Mouse (Mus musculus): ENCODE data around the gene Fam78b. TPM values are rescaled to one million over a fixed set of nuclear protein-coding genes. Genes with fewer than 3 reads are reported as not detected.
A peak's percentile ranks its signal among the peaks of the same experiment; 100 is the strongest.

The Fam78b gene
- polyA plus RNA-seq, 1 experiment from 2014 or later: 15.3 TPM

- H3K4me2 ChIP-seq (replicated peaks): no peak overlapping the region
- DNase-seq (ENCODE audit: low spot score): no peak
- H3K4me1 ChIP-seq (replicated peaks; ENCODE audit: control insufficient read depth, insufficient read depth, low read length): no peaks in the 10 kb centered on the region
- H3K9ac ChIP-seq: no peak overlapping the region
- no peaks in the 10 kb centered on the region for H3K27me3 ChIP-seq (ENCODE audit: control insufficient read depth, insufficient read depth, low read length)
- H3K36me3 ChIP-seq (replicated peaks; ENCODE audit: control insufficient read depth, insufficient read depth): peaks cover 6% of the 10 kb centered on the region
- no peak for ATAC-seq (ENCODE audit: low FRiP score)
- no peak overlapping the region for H3K27ac ChIP-seq
- H3K9me3 ChIP-seq (ENCODE audit: control insufficient read depth, low read length): no peaks in the 10 kb centered on the region
- H3K4me3 ChIP-seq (replicated peaks; ENCODE audit: low read length): no peak overlapping the region
- 71% methylated on average over 8 of the region's 8 CpGs for WGBS
Observed at GRCm38 (mm10) chr1:167075726-167076125, 74.5 kb downstream of the Fam78b start.

- no peaks in the 10 kb centered on the region for H3K9me3 ChIP-seq (ENCODE audit: control insufficient read depth, low read length)
- no peak overlapping the region for H3K4me3 ChIP-seq (replicated peaks; ENCODE audit: low read length)
- H3K27me3 ChIP-seq (ENCODE audit: control insufficient read depth, insufficient read depth, low read length): no peaks in the 10 kb centered on the region
- H3K4me2 ChIP-seq (replicated peaks): no peak overlapping the region
- no peak overlapping the region for H3K9ac ChIP-seq
- WGBS: 44% methylated on average over 5 of the region's 5 CpGs
- H3K27ac ChIP-seq: no peak overlapping the region
- DNase-seq (ENCODE audit: low spot score) (no peak), ATAC-seq (ENCODE audit: low FRiP score) (no peak)
- peaks cover 27% of the 10 kb centered on the region for H3K4me1 ChIP-seq (replicated peaks; ENCODE audit: control insufficient read depth, insufficient read depth, low read length)
- peaks cover 6% of the 10 kb centered on the region for H3K36me3 ChIP-seq (replicated peaks; ENCODE audit: control insufficient read depth, insufficient read depth)
Observed at GRCm38 (mm10) chr1:167079476-167079875, 78.3 kb downstream of the Fam78b start.

- H3K9ac ChIP-seq: no peak overlapping the region
- peaks cover 27% of the 10 kb centered on the region for H3K4me1 ChIP-seq (replicated peaks; ENCODE audit: control insufficient read depth, insufficient read depth, low read length)
- H3K36me3 ChIP-seq (replicated peaks; ENCODE audit: control insufficient read depth, insufficient read depth): peaks cover 6% of the 10 kb centered on the region
- H3K4me2 ChIP-seq (replicated peaks): no peak overlapping the region
- H3K4me3 ChIP-seq (replicated peaks; ENCODE audit: low read length): no peak overlapping the region
- H3K27ac ChIP-seq: peak overlapping the region; percentile 78
- DNase-seq (ENCODE audit: low spot score) (no peak), ATAC-seq (ENCODE audit: low FRiP score) (no peak)
- H3K9me3 ChIP-seq (ENCODE audit: control insufficient read depth, low read length): no peaks in the 10 kb centered on the region
- WGBS: 37% methylated on average over 3 of the region's 3 CpGs
- H3K27me3 ChIP-seq (ENCODE audit: control insufficient read depth, insufficient read depth, low read length): no peaks in the 10 kb centered on the region
Observed at GRCm38 (mm10) chr1:167081946-167082345, 80.7 kb downstream of the Fam78b start.

- no peak overlapping the region for H3K4me2 ChIP-seq (replicated peaks)
- peak; percentile 73 for ATAC-seq (ENCODE audit: low FRiP score)
- peak overlapping the region; percentile 78 for H3K27ac ChIP-seq
- H3K4me1 ChIP-seq (replicated peaks; ENCODE audit: control insufficient read depth, insufficient read depth, low read length): peaks cover 27% of the 10 kb centered on the region
- H3K27me3 ChIP-seq (ENCODE audit: control insufficient read depth, insufficient read depth, low read length): no peaks in the 10 kb centered on the region
- peak; percentile 45 for DNase-seq (ENCODE audit: low spot score)
- no peaks in the 10 kb centered on the region for H3K9me3 ChIP-seq (ENCODE audit: control insufficient read depth, low read length)
- peaks cover 6% of the 10 kb centered on the region for H3K36me3 ChIP-seq (replicated peaks; ENCODE audit: control insufficient read depth, insufficient read depth)
- no peak overlapping the region for H3K4me3 ChIP-seq (replicated peaks; ENCODE audit: low read length)
- no peak overlapping the region for H3K9ac ChIP-seq
- WGBS: 2% methylated on average over 4 of the region's 4 CpGs
Observed at GRCm38 (mm10) chr1:167082506-167083100, 81.4 kb downstream of the Fam78b start.

GRCm38 (mm10) chr1:167083181-167083580 is 82.0 kb downstream of the Fam78b start:
- Histone ChIP-seq H3K27ac (peak overlapping the region; percentile 78), H3K4me2 (replicated peaks) (no peak overlapping the region), H3K36me3 (replicated peaks; ENCODE audit: control insufficient read depth, insufficient read depth) (peaks cover 9% of the 10 kb centered on the region), H3K27me3 (ENCODE audit: control insufficient read depth, insufficient read depth, low read length) (no peaks in the 10 kb centered on the region), H3K9ac (no peak overlapping the region), H3K9me3 (ENCODE audit: control insufficient read depth, low read length) (no peaks in the 10 kb centered on the region), H3K4me1 (replicated peaks; ENCODE audit: control insufficient read depth, insufficient read depth, low read length) (peaks cover 27% of the 10 kb centered on the region), H3K4me3 (replicated peaks; ENCODE audit: low read length) (no peak overlapping the region)
- DNase-seq (ENCODE audit: low spot score): no peak
- 34% methylated on average over 2 of the region's 2 CpGs for WGBS
- no peak for ATAC-seq (ENCODE audit: low FRiP score)

- ATAC-seq (ENCODE audit: low FRiP score) (no peak), DNase-seq (ENCODE audit: low spot score) (no peak)
- Histone ChIP-seq H3K9ac (no peak overlapping the region), H3K4me1 (replicated peaks; ENCODE audit: control insufficient read depth, insufficient read depth, low read length) (peaks cover 27% of the 10 kb centered on the region), H3K36me3 (replicated peaks; ENCODE audit: control insufficient read depth, insufficient read depth) (peaks cover 5% of the 10 kb centered on the region; the same call in 1 of the 2 replicates), H3K4me3 (replicated peaks; ENCODE audit: low read length) (no peak overlapping the region), H3K27ac (no peak overlapping the region), H3K9me3 (ENCODE audit: control insufficient read depth, low read length) (no peaks in the 10 kb centered on the region), H3K4me2 (replicated peaks) (no peak overlapping the region), H3K27me3 (ENCODE audit: control insufficient read depth, insufficient read depth, low read length) (no peaks in the 10 kb centered on the region)
Observed at GRCm38 (mm10) chr1:167084330-167084729, 83.1 kb downstream of the Fam78b start.

GRCm38 (mm10) chr1:167085461-167085860 is 84.2 kb downstream of the Fam78b start:
- DNase-seq (ENCODE audit: low spot score): no peak
- no peak overlapping the region for H3K9ac ChIP-seq
- no peak overlapping the region; the same call in 1 of the 2 replicates for H3K27ac ChIP-seq
- H3K36me3 ChIP-seq (replicated peaks; ENCODE audit: control insufficient read depth, insufficient read depth): peaks cover 5% of the 10 kb centered on the region; the same call in 1 of the 2 replicates
- H3K27me3 ChIP-seq (ENCODE audit: control insufficient read depth, insufficient read depth, low read length): no peaks in the 10 kb centered on the region
- 44% methylated on average over 4 of the region's 4 CpGs for WGBS
- ATAC-seq (ENCODE audit: low FRiP score): no peak
- H3K4me1 ChIP-seq (replicated peaks; ENCODE audit: control insufficient read depth, insufficient read depth, low read length): peaks cover 27% of the 10 kb centered on the region
- H3K9me3 ChIP-seq (ENCODE audit: control insufficient read depth, low read length): no peaks in the 10 kb centered on the region
- H3K4me3 ChIP-seq (replicated peaks; ENCODE audit: low read length): no peak overlapping the region
- no peak overlapping the region for H3K4me2 ChIP-seq (replicated peaks)

- H3K4me1 ChIP-seq (replicated peaks; ENCODE audit: control insufficient read depth, insufficient read depth, low read length): no peaks in the 10 kb centered on the region; the same call in 1 of the 2 replicates
Observed at GRCm38 (mm10) chr1:167090466-167090865, 89.2 kb downstream of the Fam78b start.

GRCm38 (mm10) chr1:167093551-167093950 is 92.3 kb downstream of the Fam78b start:
- 49% methylated on average over 3 of the region's 3 CpGs for WGBS
- Histone ChIP-seq H3K4me2 (replicated peaks) (no peak overlapping the region), H3K36me3 (replicated peaks; ENCODE audit: control insufficient read depth, insufficient read depth) (no peaks in the 10 kb centered on the region), H3K27me3 (ENCODE audit: control insufficient read depth, insufficient read depth, low read length) (no peaks in the 10 kb centered on the region), H3K27ac (no peak overlapping the region), H3K4me3 (replicated peaks; ENCODE audit: low read length) (no peak overlapping the region), H3K9me3 (ENCODE audit: control insufficient read depth, low read length) (no peaks in the 10 kb centered on the region), H3K4me1 (replicated peaks; ENCODE audit: control insufficient read depth, insufficient read depth, low read length) (no peaks in the 10 kb centered on the region; the same call in 1 of the 2 replicates), H3K9ac (no peak overlapping the region)
- ATAC-seq (ENCODE audit: low FRiP score): no peak
- DNase-seq (ENCODE audit: low spot score): no peak

More at GRCm38 (mm10) chr1:167090466-167090865, 89.2 kb downstream of the Fam78b start:
- ATAC-seq (ENCODE audit: low FRiP score) (no peak), DNase-seq (ENCODE audit: low spot score) (no peak)
- no peaks in the 10 kb centered on the region for H3K27me3 ChIP-seq (ENCODE audit: control insufficient read depth, insufficient read depth, low read length)
- H3K9ac ChIP-seq: no peak overlapping the region
- H3K27ac ChIP-seq: no peak overlapping the region
- H3K4me3 ChIP-seq (replicated peaks; ENCODE audit: low read length): no peak overlapping the region
- H3K9me3 ChIP-seq (ENCODE audit: control insufficient read depth, low read length): no peaks in the 10 kb centered on the region
- H3K36me3 ChIP-seq (replicated peaks; ENCODE audit: control insufficient read depth, insufficient read depth): peaks cover 5% of the 10 kb centered on the region; the same call in 1 of the 2 replicates
- no peak overlapping the region for H3K4me2 ChIP-seq (replicated peaks)
- WGBS: 95% methylated on average over 6 of the region's 6 CpGs

All from hindbrain, embryonic 14.5 days (tissue).